Mouse (Mus musculus): ENCODE measurements at regions not wholly inside any gene's neighbourhood (a gene's known extent, or its start where the extent isn't known, plus 50 kb on each side); places are given as distances from the start of the nearest gene placed in this dataset.
"Not testable (repeated sequence)": the region's sequence is repeated elsewhere in the genome, so short reads cannot be mapped to it uniquely, and the experiment has no call there.

- not testable (repeated sequence) for DNase-seq (ENCODE audit: extremely low spot score, low spot score)
- 97% methylated on average over 16 of the region's 16 CpGs for WGBS
Measured at GRCm38 (mm10) chr1:157622156-157622555, 115.6 kb downstream of the Sec16b start.

GRCm38 (mm10) chr1:157632586-157632985 lies 126.1 kb downstream of the Sec16b start:
- H3K36me3 ChIP-seq (replicated peaks), result no peaks in the 10 kb centered on the region
- DNase-seq (ENCODE audit: extremely low spot score, low spot score), result no peak
- H3K4me1 ChIP-seq, result no peaks in the 10 kb centered on the region
- 89% methylated on average over 3 of the region's 3 CpGs for WGBS
- H3K9me3 ChIP-seq, result no peaks in the 10 kb centered on the region
- no peak overlapping the region for H3K4me3 ChIP-seq
- no peak overlapping the region for H3K27ac ChIP-seq
- no peaks in the 10 kb centered on the region for H3K27me3 ChIP-seq (ENCODE audit: poor library complexity, severe bottlenecking)

More at GRCm38 (mm10) chr1:157622156-157622555, 115.6 kb downstream of the Sec16b start:
- H3K9me3 ChIP-seq; H3K4me1 ChIP-seq; H3K27ac ChIP-seq; H3K4me3 ChIP-seq; H3K27me3 ChIP-seq (ENCODE audit: poor library complexity, severe bottlenecking); H3K36me3 ChIP-seq (replicated peaks): not testable (repeated sequence)

GRCm38 (mm10) chr1:157633470-157633869 lies 126.9 kb downstream of the Sec16b start:
- no peak for DNase-seq (ENCODE audit: extremely low spot score, low spot score)
- H3K4me3 ChIP-seq, result no peak overlapping the region
- H3K4me1 ChIP-seq, result no peaks in the 10 kb centered on the region
- H3K27ac ChIP-seq, result no peak overlapping the region
- no peaks in the 10 kb centered on the region for H3K36me3 ChIP-seq (replicated peaks)
- H3K9me3 ChIP-seq, result no peaks in the 10 kb centered on the region
- H3K27me3 ChIP-seq (ENCODE audit: poor library complexity, severe bottlenecking), result no peaks in the 10 kb centered on the region
- 93% methylated on average over 6 of the region's 6 CpGs for WGBS

DNA sequence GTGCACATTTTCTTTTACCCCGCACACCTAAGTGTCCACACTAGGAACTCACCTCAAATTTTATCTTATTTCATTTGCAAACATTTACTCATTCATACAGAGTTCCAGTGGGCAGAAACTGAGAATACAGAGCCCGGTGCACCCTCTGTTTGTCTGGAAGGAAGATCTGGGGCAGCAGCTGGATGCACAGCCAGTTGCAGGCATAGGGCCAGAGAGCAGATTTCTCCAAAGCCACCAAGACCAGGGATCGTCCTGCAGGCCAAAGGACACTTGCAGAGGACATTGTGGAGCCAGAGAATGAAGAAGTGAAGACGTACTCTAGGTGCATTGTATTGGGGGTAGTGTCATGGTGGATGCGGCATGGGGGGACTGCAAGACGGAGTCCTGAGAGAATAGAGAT lies 129.2 kb downstream of the Sec16b start:
- Histone ChIP-seq H3K27me3 (ENCODE audit: poor library complexity, severe bottlenecking) (no peaks in the 10 kb centered on the region), H3K27ac (no peak overlapping the region), H3K4me1 (no peaks in the 10 kb centered on the region), H3K9me3 (no peaks in the 10 kb centered on the region), H3K36me3 (replicated peaks) (no peaks in the 10 kb centered on the region), H3K4me3 (no peak overlapping the region)
- DNase-seq (ENCODE audit: extremely low spot score, low spot score), result no peak
- 90% methylated on average over 6 of the region's 6 CpGs for WGBS

DNA sequence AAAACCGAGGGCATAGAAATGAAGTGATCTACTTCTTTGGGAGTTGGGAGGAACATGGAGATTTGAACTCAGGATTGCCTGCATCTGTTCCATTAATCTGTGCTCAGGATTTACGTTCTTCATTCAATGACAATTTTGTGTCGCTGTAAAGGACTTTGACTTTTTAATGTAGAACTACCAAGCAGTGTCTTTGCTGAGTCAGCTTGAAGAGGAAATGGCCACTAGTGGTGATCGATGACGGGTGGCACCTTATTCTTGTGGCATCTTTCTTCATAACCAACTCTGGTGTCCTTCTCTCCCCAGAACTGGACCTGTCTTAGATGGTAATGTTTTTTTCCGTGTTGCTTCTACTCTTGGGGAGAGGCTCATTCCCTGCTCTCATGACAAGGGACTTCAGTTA lies 137.0 kb downstream of the Sec16b start:
- no peak overlapping the region for H3K27ac ChIP-seq
- H3K4me3 ChIP-seq, result no peak overlapping the region
- H3K36me3 ChIP-seq (replicated peaks), result no peaks in the 10 kb centered on the region
- no peak for DNase-seq (ENCODE audit: extremely low spot score, low spot score)
- no peaks in the 10 kb centered on the region for H3K27me3 ChIP-seq (ENCODE audit: poor library complexity, severe bottlenecking)
- WGBS, result 91% methylated on average over 6 of the region's 6 CpGs
- no peaks in the 10 kb centered on the region for H3K4me1 ChIP-seq
- H3K9me3 ChIP-seq, result no peaks in the 10 kb centered on the region

DNA sequence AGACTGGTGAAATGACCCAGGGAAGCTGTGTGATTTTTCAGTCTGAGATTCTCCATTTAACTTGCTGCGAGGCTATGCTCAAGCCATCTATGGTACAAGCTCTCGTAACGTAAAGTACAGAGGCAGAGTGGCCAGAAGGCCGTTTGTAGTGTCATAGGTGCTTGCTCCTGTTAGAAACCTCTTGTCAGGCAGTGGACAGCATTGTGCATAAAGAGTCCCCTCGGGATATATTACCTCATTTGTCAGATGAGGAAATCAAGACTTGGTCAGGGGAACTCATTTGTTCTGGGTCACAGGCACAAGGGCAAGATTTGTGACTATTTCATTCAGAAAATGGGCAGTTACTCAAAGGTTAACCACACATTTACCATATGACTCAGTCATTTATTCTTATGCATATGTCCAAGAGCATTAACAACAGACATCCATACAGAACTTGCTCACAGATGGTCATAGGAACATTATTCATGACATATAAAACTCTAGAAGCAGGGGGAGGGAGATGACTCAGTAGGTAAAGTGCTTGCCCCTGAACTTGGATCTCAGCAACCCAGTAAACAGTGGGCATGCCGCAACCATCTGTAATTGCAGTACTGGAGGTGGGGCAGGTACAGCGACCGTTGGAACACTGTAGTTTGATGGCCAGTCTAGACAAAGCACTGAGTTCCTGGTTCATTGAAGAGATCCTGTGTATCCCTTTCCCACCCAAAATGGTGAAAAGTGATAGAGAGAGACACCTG lies 139.3 kb downstream of the Sec16b start:
- Histone ChIP-seq H3K4me3 (no peak overlapping the region), H3K36me3 (replicated peaks) (no peaks in the 10 kb centered on the region), H3K4me1 (no peaks in the 10 kb centered on the region), H3K27ac (no peak overlapping the region), H3K9me3 (no peaks in the 10 kb centered on the region), H3K27me3 (ENCODE audit: poor library complexity, severe bottlenecking) (no peaks in the 10 kb centered on the region)
- WGBS, result 89% methylated on average over 8 of the region's 8 CpGs
- DNase-seq (ENCODE audit: extremely low spot score, low spot score), result no peak

DNA sequence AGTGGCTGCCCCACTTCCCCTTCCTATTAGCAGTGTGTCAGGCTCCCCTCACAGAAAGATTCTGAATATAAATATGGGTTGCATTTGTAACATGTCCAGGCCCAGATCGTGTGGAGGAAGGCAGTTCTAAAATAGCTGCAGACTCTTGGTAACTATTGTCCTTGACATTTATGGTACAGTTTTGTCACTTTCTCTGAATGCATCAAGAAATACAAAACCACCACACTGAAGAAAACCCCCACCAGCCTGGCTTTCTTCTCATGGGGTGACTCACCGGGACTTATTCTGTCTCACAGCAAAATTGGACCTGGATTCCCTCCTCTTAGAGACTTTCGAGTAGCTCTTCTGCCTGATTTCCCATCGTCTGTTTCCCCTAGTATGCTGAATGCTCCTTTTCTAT lies 148.9 kb downstream of the Sec16b start:
- 76% methylated on average over 4 of the region's 4 CpGs for WGBS

GRCm38 (mm10) chr1:157669626-157670025 lies 163.1 kb downstream of the Sec16b start:
- Histone ChIP-seq H3K4me1 (no peaks in the 10 kb centered on the region), H3K36me3 (replicated peaks) (no peaks in the 10 kb centered on the region), H3K27me3 (ENCODE audit: poor library complexity, severe bottlenecking) (no peaks in the 10 kb centered on the region), H3K9me3 (no peaks in the 10 kb centered on the region), H3K4me3 (no peak overlapping the region), H3K27ac (no peak overlapping the region)
- no peak for DNase-seq (ENCODE audit: extremely low spot score, low spot score)
- WGBS, result 92% methylated on average over 6 of the region's 6 CpGs

More for the DNA sequence above, 148.9 kb downstream of the Sec16b start:
- no peaks in the 10 kb centered on the region; the same call in 1 of the 2 replicates for H3K4me1 ChIP-seq
- no peak overlapping the region for H3K27ac ChIP-seq
- H3K9me3 ChIP-seq, result no peaks in the 10 kb centered on the region
- no peak for DNase-seq (ENCODE audit: extremely low spot score, low spot score)
- H3K27me3 ChIP-seq (ENCODE audit: poor library complexity, severe bottlenecking), result no peaks in the 10 kb centered on the region
- H3K4me3 ChIP-seq, result no peak overlapping the region
- H3K36me3 ChIP-seq (replicated peaks), result no peaks in the 10 kb centered on the region

DNA sequence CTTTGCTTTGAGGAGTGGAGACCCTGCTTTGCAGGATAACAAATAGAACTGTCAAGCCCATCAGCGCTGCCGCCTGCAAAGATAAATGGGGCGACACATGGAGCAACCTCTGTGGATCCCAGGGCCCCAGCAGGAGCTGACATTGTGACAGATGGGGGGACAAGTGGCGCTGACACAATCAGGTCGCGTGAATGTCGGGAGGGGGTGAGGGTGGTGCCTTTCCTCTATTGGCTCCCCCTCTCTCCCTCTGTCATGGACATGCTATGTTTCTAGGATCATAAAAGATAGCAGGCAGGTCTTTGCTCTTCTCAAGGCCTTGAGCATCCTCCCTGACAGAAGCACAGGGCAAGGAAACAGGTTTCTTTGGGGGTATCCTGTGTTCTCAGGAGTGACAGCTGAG lies 177.8 kb downstream of the Sec16b start:
- no peak overlapping the region for H3K4me3 ChIP-seq
- no peaks in the 10 kb centered on the region for H3K36me3 ChIP-seq (replicated peaks)
- H3K27me3 ChIP-seq (ENCODE audit: poor library complexity, severe bottlenecking), result no peaks in the 10 kb centered on the region
- DNase-seq (ENCODE audit: extremely low spot score, low spot score), result no peak
- no peak overlapping the region for H3K27ac ChIP-seq
- 88% methylated on average over 7 of the region's 7 CpGs for WGBS
- H3K4me1 ChIP-seq, result no peaks in the 10 kb centered on the region
- H3K9me3 ChIP-seq, result no peaks in the 10 kb centered on the region

GRCm38 (mm10) chr1:157695198-157695597 lies 188.7 kb downstream of the Sec16b start:
- Histone ChIP-seq H3K27ac (no peak overlapping the region), H3K27me3 (ENCODE audit: poor library complexity, severe bottlenecking) (no peaks in the 10 kb centered on the region), H3K9me3 (no peaks in the 10 kb centered on the region), H3K36me3 (replicated peaks) (no peaks in the 10 kb centered on the region), H3K4me1 (no peaks in the 10 kb centered on the region), H3K4me3 (no peak overlapping the region)
- DNase-seq (ENCODE audit: extremely low spot score, low spot score), result no peak
- WGBS, result 81% methylated on average over 2 of the region's 2 CpGs

- Histone ChIP-seq H3K4me3 (no peak overlapping the region), H3K9me3 (no peaks in the 10 kb centered on the region), H3K36me3 (replicated peaks) (no peaks in the 10 kb centered on the region), H3K4me1 (no peaks in the 10 kb centered on the region), H3K27ac (no peak overlapping the region), H3K27me3 (ENCODE audit: poor library complexity, severe bottlenecking) (no peaks in the 10 kb centered on the region)
- no peak for DNase-seq (ENCODE audit: extremely low spot score, low spot score)
- 88% methylated on average over 6 of the region's 6 CpGs for WGBS
Measured at GRCm38 (mm10) chr1:157703639-157704038, 197.1 kb downstream of the Sec16b start.

DNA sequence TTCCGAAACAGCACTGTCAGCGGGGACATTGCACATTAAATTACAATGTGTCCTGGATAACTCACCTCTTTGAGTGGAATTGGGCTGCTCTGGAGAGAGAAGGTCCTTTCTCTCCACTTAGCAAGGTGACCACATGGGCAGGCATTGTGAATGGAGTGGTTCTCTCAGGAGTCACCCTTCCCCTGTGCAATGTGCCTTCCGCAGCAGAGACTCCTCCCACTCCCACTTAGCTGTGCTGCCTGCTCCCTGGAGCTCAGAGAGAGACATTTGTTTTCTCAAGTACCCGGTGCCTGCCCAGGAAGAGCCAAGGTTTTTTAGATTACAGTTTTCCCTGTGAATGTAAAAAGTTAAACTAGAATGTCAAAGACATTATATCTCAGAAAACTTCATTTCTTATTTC lies 198.8 kb downstream of the Sec16b start:
- WGBS, result 68% methylated on average over 4 of the region's 4 CpGs
- Histone ChIP-seq H3K36me3 (replicated peaks) (no peaks in the 10 kb centered on the region), H3K9me3 (no peaks in the 10 kb centered on the region), H3K27me3 (ENCODE audit: poor library complexity, severe bottlenecking) (no peaks in the 10 kb centered on the region), H3K4me1 (no peaks in the 10 kb centered on the region), H3K27ac (no peak overlapping the region), H3K4me3 (no peak overlapping the region)
- no peak for DNase-seq (ENCODE audit: extremely low spot score, low spot score)

DNA sequence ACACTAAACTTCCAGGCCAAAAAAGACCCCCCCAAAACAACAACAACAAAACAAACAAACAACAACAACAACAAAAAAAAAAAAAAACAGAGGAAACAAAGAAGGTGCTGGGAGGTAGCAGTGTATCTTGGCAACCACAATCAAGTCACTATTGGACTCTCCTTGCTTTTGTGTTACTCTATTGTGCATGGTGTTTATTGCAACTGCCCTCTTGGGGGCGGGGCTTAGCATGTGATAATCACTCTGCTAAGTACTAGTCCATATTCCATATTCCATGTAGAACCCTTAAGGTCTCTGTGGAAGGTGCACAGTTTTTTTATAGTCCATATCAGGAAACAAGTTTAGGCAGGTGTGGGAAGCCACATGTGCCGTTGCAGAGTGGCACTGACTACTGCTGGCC lies 200.7 kb downstream of the Sec16b start:
- WGBS, result 89% methylated on average over 2 of the region's 2 CpGs
- Histone ChIP-seq H3K27me3 (ENCODE audit: poor library complexity, severe bottlenecking) (no peaks in the 10 kb centered on the region), H3K4me3 (no peak overlapping the region), H3K9me3 (no peaks in the 10 kb centered on the region), H3K4me1 (no peaks in the 10 kb centered on the region), H3K27ac (no peak overlapping the region), H3K36me3 (replicated peaks) (no peaks in the 10 kb centered on the region)
- DNase-seq (ENCODE audit: extremely low spot score, low spot score), result no peak

GRCm38 (mm10) chr1:157709117-157709516 lies 202.6 kb downstream of the Sec16b start:
- WGBS, result 93% methylated on average over 6 of the region's 6 CpGs
- DNase-seq (ENCODE audit: extremely low spot score, low spot score), result no peak
- H3K36me3 ChIP-seq (replicated peaks), result no peaks in the 10 kb centered on the region
- peaks cover 7% of the 10 kb centered on the region for H3K4me1 ChIP-seq
- no peaks in the 10 kb centered on the region for H3K9me3 ChIP-seq
- no peak overlapping the region for H3K4me3 ChIP-seq
- H3K27me3 ChIP-seq (ENCODE audit: poor library complexity, severe bottlenecking), result no peaks in the 10 kb centered on the region
- H3K27ac ChIP-seq, result no peak overlapping the region
